Mouse (Mus musculus) ES-E14 (cell line): ENCODE results near the gene Hoxa3. TPM values are rescaled to one million over a fixed set of nuclear protein-coding genes. Genes with fewer than 3 reads are reported as not detected.

ENCODE experiments used
- DNase-seq: peaks from one replicate; pipeline ENCODE4 v3.0.0-alpha.2; 2013; ENCODE audit warnings: low read depth, low spot score
- H3K27ac ChIP-seq: 2 replicates; pipeline ENCODE4 v1.5.1; 2012; ENCODE audit warnings: low read depth, mild to moderate bottlenecking, low read length, moderate library complexity, mixed read lengths; ENCODE audit not compliant: poor library complexity, insufficient read depth, severe bottlenecking
- H3K36me3 ChIP-seq: 2 replicates; pipeline ENCODE4 v1.6.1; 2012; ENCODE audit warnings: mild to moderate bottlenecking, low read length, moderate library complexity, mixed read lengths; ENCODE audit not compliant: control insufficient read depth, poor library complexity, insufficient read depth, severe bottlenecking
- H3K4me1 ChIP-seq, 2 experiments: fragments of 150-350 bp in 1 of 2; sonication (generic) in 1 of 2; 2 replicates each; pipeline ENCODE4 v1.6.1; 2012; ENCODE audit warnings: low read length in 2 of 2, mild to moderate bottlenecking in 1 of 2, mixed read lengths in 1 of 2; ENCODE audit not compliant: control insufficient read depth in 2 of 2, insufficient read depth in 2 of 2, poor library complexity in 1 of 2
- H3K4me3 ChIP-seq, 2 experiments: fragments of 150-350 bp in 1 of 2; sonication (generic) in 1 of 2; 2 replicates each; pipeline ENCODE4 v1.5.1; 2012; ENCODE audit warnings: low read length in 2 of 2, low read depth in 1 of 2, mild to moderate bottlenecking in 1 of 2, mixed read lengths in 1 of 2; ENCODE audit not compliant: insufficient read depth in 1 of 2, poor library complexity in 1 of 2, severe bottlenecking in 1 of 2
- H3K9ac ChIP-seq: 2 replicates; pipeline ENCODE4 v1.6.1; 2012; ENCODE audit warnings: low read depth, mild to moderate bottlenecking, low read length, mixed read lengths; ENCODE audit not compliant: poor library complexity, insufficient read depth, severe bottlenecking
- H3K9me3 ChIP-seq: fragments of 150-350 bp; sonication (generic); 2 replicates; pipeline ENCODE4 v1.6.1; 2012; ENCODE audit warnings: low read depth, mild to moderate bottlenecking, low read length; ENCODE audit not compliant: control insufficient read depth, insufficient read depth
- CHD2 ChIP-seq: IDR thresholded peaks from 2 replicates; pipeline ENCODE4 v1.6.1; 2014; ENCODE audit warnings: mild to moderate bottlenecking, low read depth, low read length, inconsistent platforms
- HCFC1 ChIP-seq: IDR thresholded peaks from 2 replicates; pipeline ENCODE4 v1.6.1; 2012; ENCODE audit warnings: low read length, inconsistent platforms, borderline replicate concordance; ENCODE audit not compliant: insufficient read depth
- MAFK ChIP-seq: IDR thresholded peaks from 2 replicates; pipeline ENCODE4 v1.6.1; 2014; ENCODE audit warnings: mild to moderate bottlenecking, low read depth, low read length, inconsistent platforms; ENCODE audit not compliant: insufficient read depth
- ZC3H11A ChIP-seq: IDR thresholded peaks from 2 replicates; pipeline ENCODE4 v1.6.1; 2012; ENCODE audit warnings: low read depth, mild to moderate bottlenecking, inconsistent platforms, low read length, borderline replicate concordance
- ZNF384 ChIP-seq: IDR thresholded peaks from 2 replicates; pipeline ENCODE4 v1.6.1; 2012; ENCODE audit warnings: low read depth, low read length, inconsistent platforms
- in situ Hi-C, 2 experiments: fragments of 600-800 bp; cut with MboI; formaldehyde crosslinking; loops; one replicate each; pipeline ENCODE4 v1.15.1; 2025; ENCODE audit warnings: low sequenced_read_pairs in 2 of 2, inconsistent platforms in 1 of 2; ENCODE audit not compliant: unreplicated experiment in 2 of 2
- total RNA-seq: library from RNA; depleted of rRNA; stranded (reverse); fragments of 300-350 nt; gene quantifications from 2 replicates; pipeline ENCODE4 v1.2.3, GENCODE M21; 2012

Hoxa3 gene
- total RNA-seq, 1 experiment = 0.27 TPM

- Histone ChIP-seq H3K4me3 (no peak overlapping the region), H3K9me3 (no peaks in the 10 kb centered on the region), H3K4me1 (peaks cover 0 to 6% of the 10 kb centered on the region in 2 experiments; a peak in 2 of 4 replicates), H3K27ac (no peak overlapping the region), H3K36me3 (no peaks in the 10 kb centered on the region), H3K9ac (no peak overlapping the region)
- DNase-seq = no peak
- TF ChIP-seq HCFC1 (no peak), MAFK (no peak), ZC3H11A (no peak), ZNF384 (no peak), CHD2 (no peak)
- in situ Hi-C loops = no loop called here
These were observed 30.6 kb upstream of the Hoxa3 start for GRCm38 (mm10) chr6:52243681-52244121.

- H3K4me3 ChIP-seq = no peak overlapping the region
- H3K4me1 ChIP-seq = peaks cover 0 to 6% of the 10 kb centered on the region in 2 experiments; a peak in 2 of 4 replicates
- no peaks in the 10 kb centered on the region for H3K9me3 ChIP-seq
- H3K36me3 ChIP-seq = no peaks in the 10 kb centered on the region
- no peak overlapping the region for H3K9ac ChIP-seq
- TF ChIP-seq HCFC1 = no peak
- no peak for TF ChIP-seq CHD2
- no peak for TF ChIP-seq ZC3H11A
- no peak for TF ChIP-seq MAFK
- H3K27ac ChIP-seq = no peak overlapping the region
- no peak for DNase-seq
- in situ Hi-C loops = no loop called here
These were observed 29.7 kb upstream of the Hoxa3 start for GRCm38 (mm10) chr6:52242801-52243332.

GRCm38 (mm10) chr6:52241001-52241621, 28.0 kb upstream of the Hoxa3 start:
- in situ Hi-C loops = no loop called here
- Histone ChIP-seq H3K4me3 (no peak overlapping the region), H3K36me3 (no peaks in the 10 kb centered on the region), H3K9ac (no peak overlapping the region), H3K9me3 (no peaks in the 10 kb centered on the region), H3K27ac (no peak overlapping the region), H3K4me1 (peaks cover 0 to 6% of the 10 kb centered on the region in 2 experiments; a peak in 2 of 4 replicates)
- DNase-seq = no peak
- TF ChIP-seq ZC3H11A (no peak), HCFC1 (no peak), MAFK (no peak), ZNF384 (no peak), CHD2 (no peak)

- peaks cover 0 to 6% of the 10 kb centered on the region in 2 experiments; a peak in 2 of 4 replicates for H3K4me1 ChIP-seq
- in situ Hi-C loops = no loop called here
- peak within 1 kb of the TSS in 1 of 2 experiments; percentile 30; a peak in 1 of 4 replicates for H3K4me3 ChIP-seq
- H3K9me3 ChIP-seq = no peaks in the 10 kb centered on the region
- H3K36me3 ChIP-seq = no peaks in the 10 kb centered on the region
- no peak within 1 kb of the TSS for H3K9ac ChIP-seq
- TF ChIP-seq HCFC1 = no peak
- no peak for TF ChIP-seq MAFK
- no peak for TF ChIP-seq CHD2
- TF ChIP-seq ZC3H11A = no peak
- TF ChIP-seq ZNF384 = no peak
- no peak for DNase-seq
- H3K27ac ChIP-seq = no peak within 1 kb of the TSS
These were observed 27.4 kb upstream of the Hoxa3 start, which contains the start of gene Hoxa10 for GRCm38 (mm10) chr6:52240389-52241000. Hoxa10 (minus strand) TSS chr6:52240854.
